Mouse (Mus musculus) kidney, postnatal 0 days (tissue): ENCODE results near the gene Krtap17-1. TPM values are rescaled to one million over a fixed set of nuclear protein-coding genes. Genes with fewer than 3 reads are reported as not detected.

Experiments used
- ATAC-seq: fragments of 200-750 bp; cut with Nextera tagmentation; replicated peaks from 2 replicates; pipeline ENCODE4 v1.8.0; 2017; ENCODE audit warnings: low read depth, moderate number of reproducible peaks, moderate TSS enrichment, moderate library complexity; ENCODE audit not compliant: low FRiP score
- DNase-seq: peaks from one replicate; pipeline ENCODE4 v3.0.0-alpha.2; 2016; ENCODE audit warnings: low spot score
- H3K27ac ChIP-seq: fragments of 300-500 bp; sonication (generic); 2 replicates; pipeline ENCODE4 v1.5.1; 2014; ENCODE audit warnings: mild to moderate bottlenecking
- H3K27me3 ChIP-seq: fragments of 300-500 bp; sonication (generic); 2 replicates; pipeline ENCODE4 v1.6.1; 2014; ENCODE audit warnings: low read length, mixed read lengths; ENCODE audit not compliant: insufficient read depth
- H3K36me3 ChIP-seq: fragments of 300-500 bp; sonication (generic); 2 replicates; pipeline ENCODE4 v1.6.1; 2014; ENCODE audit warnings: low read length, mixed read lengths; ENCODE audit not compliant: insufficient read depth
- H3K4me1 ChIP-seq: fragments of 300-500 bp; sonication (generic); replicated peaks from 2 replicates; pipeline ENCODE4 v1.6.1; 2014; ENCODE audit warnings: antibody characterized with exemption, low read length, mixed read lengths; ENCODE audit not compliant: insufficient read depth
- H3K4me2 ChIP-seq: fragments of 300-500 bp; sonication (generic); 2 replicates; pipeline ENCODE4 v1.6.1; 2014; ENCODE audit warnings: mild to moderate bottlenecking, low read length, moderate library complexity, mixed read lengths
- H3K4me3 ChIP-seq: fragments of 300-500 bp; sonication (generic); replicated peaks from 2 replicates; pipeline ENCODE4 v1.5.1; 2014; ENCODE audit warnings: low read depth, low read length
- H3K9ac ChIP-seq: fragments of 300-500 bp; sonication (generic); 2 replicates; pipeline ENCODE4 v1.6.1; 2014; ENCODE audit warnings: low read depth, low read length
- H3K9me3 ChIP-seq: fragments of 300-500 bp; sonication (generic); replicated peaks from 2 replicates; pipeline ENCODE4 v1.6.1; 2016; ENCODE audit warnings: low read length, inconsistent platforms, mixed read lengths
- CTCF ChIP-seq: IDR thresholded peaks from 2 replicates; pipeline ENCODE4 v1.5.1; 2016; ENCODE audit warnings: antibody characterized with exemption, low read depth, mild to moderate bottlenecking, moderate library complexity
- WGBS: fragments of 180-500 bp; shearing (Covaris S2); extraction: QIAGEN DNeasy Blood & Tissue Kit; methylation state at CpG from one replicate; pipeline ENCODE4 v1.1.7; 2014; 5-methylcytosine and 5-hydroxymethylcytosine counted together
- polyA plus RNA-seq: library from polyadenylated mRNA; unstranded; fragments of >200 nt; fragmentation: Nextera tagmentation; extraction: Ambion mirVana; gene quantifications from 2 replicates; pipeline ENCODE4 v1.2.1, GENCODE M21; 2015

Gene Krtap17-1
- polyA plus RNA-seq, 1 experiment from 2014 or later, result not detected

DNA sequence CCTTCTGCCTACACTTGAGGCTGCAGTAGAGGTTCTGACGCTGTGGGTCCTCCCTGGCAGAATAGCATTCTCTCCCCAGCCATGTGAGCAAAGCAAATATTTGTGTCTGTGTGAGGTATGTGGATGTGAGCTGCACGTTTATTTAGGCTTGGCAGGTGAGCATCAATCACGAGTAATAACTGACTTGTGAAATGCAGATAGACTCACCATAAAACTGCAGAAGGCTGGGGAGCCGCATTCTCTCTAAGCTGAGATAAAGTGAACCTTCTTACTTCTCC lies 529 bp upstream of the Krtap17-1 start:
- Histone ChIP-seq H3K36me3 (no peaks in the 10 kb centered on the region), H3K4me1 (0 out of 2 replicates have a peak, but pooled peaks cover 3% of the 10 kb centered on the region), H3K27me3 (no peaks in the 10 kb centered on the region), H3K9me3 (no peaks in the 10 kb centered on the region), H3K4me3 (no peak overlapping the region), H3K9ac (no peak overlapping the region), H3K27ac (no peak overlapping the region), H3K4me2 (no peak overlapping the region)
- no peak for TF ChIP-seq CTCF
- DNase-seq (no peak), ATAC-seq (no peak)
- WGBS, result 29% methylated on average over 4 of the region's 4 CpGs

DNA sequence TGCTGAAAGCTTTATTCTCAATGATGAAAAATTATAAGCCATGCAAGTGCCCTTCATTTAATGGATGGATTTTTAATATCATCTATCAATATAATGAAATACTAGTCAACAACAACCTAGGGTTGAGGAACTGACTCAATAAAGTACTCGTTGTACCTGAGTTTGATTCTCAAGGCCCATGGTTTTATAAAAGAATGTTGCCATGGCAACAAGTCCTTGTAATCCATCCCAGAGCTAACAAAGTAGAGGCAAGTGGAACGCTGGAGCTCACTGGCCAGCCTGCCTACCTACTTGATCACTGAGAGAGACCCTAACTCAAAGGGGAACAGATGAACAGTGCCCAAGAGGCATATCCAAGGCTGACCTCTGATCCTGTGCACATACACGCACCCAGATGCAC lies 3.2 kb downstream of the Krtap17-1 start:
- Histone ChIP-seq H3K4me3 (no peak overlapping the region), H3K4me1 (0 out of 2 replicates have a peak, but pooled peaks cover 3% of the 10 kb centered on the region), H3K27me3 (no peaks in the 10 kb centered on the region), H3K9me3 (no peaks in the 10 kb centered on the region), H3K36me3 (no peaks in the 10 kb centered on the region), H3K4me2 (no peak overlapping the region), H3K9ac (no peak overlapping the region), H3K27ac (no peak overlapping the region)
- no peak for ATAC-seq
- no peak for TF ChIP-seq CTCF
- no peak for DNase-seq
- WGBS, result 81% methylated on average over 3 of the region's 3 CpGs

DNA sequence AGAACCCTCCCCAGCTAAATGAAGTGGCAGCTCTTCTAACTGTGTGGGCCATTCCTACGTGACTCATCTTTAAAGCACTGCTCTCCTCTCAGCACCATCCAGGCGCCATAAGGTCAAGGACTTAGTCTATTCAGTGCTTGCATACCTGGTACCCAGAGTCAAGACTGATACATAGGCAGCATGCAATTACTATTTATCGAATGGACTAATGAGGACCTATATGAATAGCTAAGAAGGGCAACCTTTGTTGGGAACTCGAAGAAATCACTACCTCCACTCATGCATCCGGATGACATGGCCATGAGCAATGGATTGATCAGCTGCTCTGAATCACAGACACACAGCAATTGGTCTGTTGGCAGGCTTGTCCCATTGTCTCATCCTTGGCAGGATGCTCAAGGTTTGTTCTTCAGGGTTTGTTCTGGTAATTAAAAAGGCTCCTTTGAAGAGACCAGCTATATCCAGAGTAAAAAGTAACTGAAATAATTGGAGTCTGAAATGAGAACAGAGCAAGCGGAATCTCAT lies 3.9 kb downstream of the Krtap17-1 start:
- 0 out of 2 replicates have a peak, but pooled peaks cover 3% of the 10 kb centered on the region for H3K4me1 ChIP-seq
- H3K36me3 ChIP-seq, result no peaks in the 10 kb centered on the region
- H3K9ac ChIP-seq, result no peak overlapping the region
- no peak for DNase-seq
- no peak for ATAC-seq
- no peak overlapping the region for H3K27ac ChIP-seq
- no peak overlapping the region for H3K4me3 ChIP-seq
- 80% methylated on average over 6 of the region's 6 CpGs for WGBS
- H3K9me3 ChIP-seq, result no peaks in the 10 kb centered on the region
- H3K27me3 ChIP-seq, result no peaks in the 10 kb centered on the region
- H3K4me2 ChIP-seq, result no peak overlapping the region
- TF ChIP-seq CTCF, result no peak

DNA sequence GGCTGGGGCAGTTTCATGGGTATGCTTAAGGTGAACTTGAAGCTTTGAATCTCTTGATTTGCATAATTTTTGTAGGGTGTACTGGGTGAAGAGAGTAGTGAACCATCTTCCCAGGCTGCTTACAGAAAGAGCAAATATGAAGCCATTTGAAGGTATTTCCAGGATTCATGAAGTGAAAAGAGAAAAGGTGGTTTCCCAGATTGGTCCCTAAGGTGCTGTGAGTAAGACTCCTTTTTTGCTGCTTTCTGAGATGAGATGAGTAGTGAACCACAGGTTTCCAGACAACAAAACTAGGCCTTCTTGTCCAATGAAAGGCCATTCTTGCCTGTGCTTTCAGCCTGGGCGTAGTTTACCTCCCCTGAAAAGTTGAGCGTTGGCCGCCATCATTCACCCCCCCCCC lies 5.3 kb downstream of the Krtap17-1 start:
- Histone ChIP-seq H3K9ac (no peak overlapping the region), H3K4me2 (no peak overlapping the region), H3K36me3 (no peaks in the 10 kb centered on the region), H3K27ac (no peak overlapping the region), H3K4me1 (0 out of 2 replicates have a peak, but pooled peaks cover under 1% of the 10 kb centered on the region), H3K27me3 (no peaks in the 10 kb centered on the region), H3K9me3 (no peaks in the 10 kb centered on the region), H3K4me3 (no peak overlapping the region)
- ATAC-seq, result no peak
- DNase-seq, result no peak
- no peak for TF ChIP-seq CTCF
- 92% methylated on average over 3 of the region's 3 CpGs for WGBS

DNA sequence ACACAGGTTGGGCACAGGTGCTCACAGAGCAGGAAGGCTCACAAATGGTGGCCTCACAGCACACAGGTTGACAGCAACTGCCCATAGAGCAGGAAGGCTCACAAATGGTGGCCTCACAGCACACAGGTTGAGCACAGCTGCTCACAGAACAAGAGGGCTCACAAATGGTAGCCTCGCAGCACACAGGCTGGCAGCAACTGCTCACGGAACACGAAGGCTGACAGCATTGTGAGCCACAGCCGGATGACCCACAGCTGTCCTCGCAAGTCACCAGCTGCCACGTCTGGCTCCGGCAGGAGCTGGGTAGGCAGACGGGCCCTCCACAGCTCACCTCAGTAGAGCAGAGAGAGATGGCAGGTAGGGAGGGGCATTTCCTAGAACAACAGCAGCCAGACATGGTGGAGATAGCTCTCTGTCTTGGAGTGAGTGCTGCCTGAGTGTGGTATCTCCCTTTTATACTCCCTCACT lies 7.6 kb downstream of the Krtap17-1 start, which contains the start of gene Krtap16-1:
TSS of gene Krtap16-1 (minus strand) at position 418 of the 468 bp plus-strand sequence.
- Histone ChIP-seq H3K9ac (no peak within 1 kb of the TSS), H3K4me1 (no peaks in the 10 kb centered on the region), H3K4me3 (no peak within 1 kb of the TSS), H3K27ac (no peak within 1 kb of the TSS), H3K9me3 (no peaks in the 10 kb centered on the region), H3K27me3 (no peaks in the 10 kb centered on the region), H3K4me2 (no peak within 1 kb of the TSS), H3K36me3 (no peaks in the 10 kb centered on the region)
- ATAC-seq, result no peak
- no peak for TF ChIP-seq CTCF
- 44% methylated on average over 8 of the region's 8 CpGs for WGBS
- no peak for DNase-seq

DNA sequence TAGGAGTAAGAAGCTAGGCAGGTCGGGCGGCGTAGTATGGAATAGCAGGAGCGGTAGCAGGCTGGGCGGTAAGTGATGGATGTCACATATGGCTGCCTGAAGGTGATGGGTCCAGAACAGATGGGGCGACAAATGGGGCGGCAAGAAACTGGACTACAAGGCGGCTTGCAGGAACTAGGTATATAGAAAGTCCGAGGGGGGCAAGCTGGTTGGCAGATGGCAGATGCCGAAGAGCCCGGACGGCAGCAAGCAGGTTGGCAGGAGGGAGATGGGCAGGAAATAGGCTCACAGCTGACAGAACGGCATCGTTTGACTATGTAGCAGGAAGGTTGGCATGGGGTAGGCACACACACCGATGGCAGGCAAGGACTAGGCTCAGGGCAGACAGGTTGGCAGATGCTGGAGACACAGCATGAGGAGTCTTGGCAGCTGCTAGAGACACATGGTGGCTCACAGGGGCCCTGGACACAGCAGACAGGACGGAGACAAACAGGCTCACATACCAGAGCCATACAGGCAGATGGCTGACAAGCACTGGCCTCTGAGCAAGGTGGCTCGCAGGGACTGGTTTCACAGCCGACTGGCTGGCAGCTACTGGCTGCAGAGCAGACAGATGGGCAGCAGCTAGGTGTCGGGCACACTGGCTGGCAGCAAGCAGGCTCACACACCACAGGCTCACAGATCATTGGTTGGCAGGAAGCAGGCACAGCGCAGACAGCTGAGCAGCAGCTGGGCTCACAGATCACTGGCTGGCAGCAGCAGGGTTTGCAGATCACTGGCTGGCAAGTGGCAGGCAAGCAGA lies 8.3 kb downstream of the Krtap17-1 start:
- WGBS, result 67% methylated on average over 20 of the region's 20 CpGs
- no peaks in the 10 kb centered on the region for H3K27me3 ChIP-seq
- no peaks in the 10 kb centered on the region for H3K9me3 ChIP-seq
- TF ChIP-seq CTCF, result no peak
- no peak overlapping the region for H3K27ac ChIP-seq
- no peak overlapping the region for H3K4me3 ChIP-seq
- H3K36me3 ChIP-seq, result no peaks in the 10 kb centered on the region
- DNase-seq, result peak; percentile 24
- H3K9ac ChIP-seq, result no peak overlapping the region
- H3K4me1 ChIP-seq, result no peaks in the 10 kb centered on the region
- ATAC-seq, result no peak
- H3K4me2 ChIP-seq, result no peak overlapping the region
